Mouse (Mus musculus) MEL (cell line): ENCODE results near the gene Stt3b. TPM values are rescaled to one million over a fixed set of nuclear protein-coding genes. Genes with fewer than 3 reads are reported as not detected.

Source experiments
- DNase-seq: peaks from one replicate; pipeline ENCODE4 v3.0.0; 2011; ENCODE audit warnings: low read depth, low spot score
- H3K27ac ChIP-seq: 2 replicates; pipeline ENCODE4 v1.5.1; 2012; ENCODE audit warnings: low read depth, mild to moderate bottlenecking, control low read depth, low read length, moderate library complexity; ENCODE audit not compliant: control insufficient read depth
- H3K27me3 ChIP-seq, 2 experiments: fragments of 150-350 bp in 1 of 2; sonication (generic) in 1 of 2; 2 replicates each; pipeline ENCODE4 v1.6.1; 2012; ENCODE audit warnings: low read length in 2 of 2, mild to moderate bottlenecking in 2 of 2, improper control_type of control experiment in 1 of 2, moderate library complexity in 1 of 2; ENCODE audit not compliant: insufficient read depth in 2 of 2, control insufficient read depth in 1 of 2
- H3K36me3 ChIP-seq, 2 experiments: 2 replicates each; pipeline ENCODE4 v1.6.1; 2012 to 2014; ENCODE audit warnings: low read length in 2 of 2, improper control_type of control experiment in 1 of 2, inconsistent platforms in 1 of 2, mild to moderate bottlenecking in 1 of 2; ENCODE audit not compliant: insufficient read depth in 2 of 2, control insufficient read depth in 1 of 2
- H3K4me1 ChIP-seq, 2 experiments: fragments of 150-350 bp in 1 of 2; sonication (generic) in 1 of 2; 2 replicates each; pipeline ENCODE4 v1.6.1; 2012; ENCODE audit warnings: low read length in 2 of 2, improper control_type of control experiment in 1 of 2, mild to moderate bottlenecking in 1 of 2; ENCODE audit not compliant: insufficient read depth in 2 of 2, control insufficient read depth in 1 of 2
- H3K4me3 ChIP-seq, 2 experiments: fragments of 150-350 bp in 1 of 2; sonication (generic) in 1 of 2; 2 replicates each; pipeline ENCODE4 v1.5.1; 2012; ENCODE audit warnings: low read depth in 2 of 2, low read length in 2 of 2, mild to moderate bottlenecking in 2 of 2, moderate library complexity in 2 of 2, control low read depth in 1 of 2, improper control_type of control experiment in 1 of 2; ENCODE audit not compliant: control insufficient read depth in 1 of 2, insufficient read depth in 1 of 2
- H3K79me2 ChIP-seq: 2 replicates; pipeline ENCODE4 v1.6.1; 2012; ENCODE audit warnings: mild to moderate bottlenecking, low read length, moderate library complexity; ENCODE audit not compliant: control insufficient read depth, poor library complexity, insufficient read depth
- H3K9ac ChIP-seq: 2 replicates; pipeline ENCODE4 v1.6.1; 2012; ENCODE audit warnings: low read depth, mild to moderate bottlenecking, control low read depth, low read length, moderate library complexity; ENCODE audit not compliant: control insufficient read depth, poor library complexity, severe bottlenecking
- H3K9me3 ChIP-seq: fragments of 150-350 bp; sonication (generic); replicated peaks from 2 replicates; pipeline ENCODE4 v1.6.1; 2012; ENCODE audit warnings: mild to moderate bottlenecking, low read length, improper control_type of control experiment, moderate library complexity; ENCODE audit not compliant: insufficient read depth
- BHLHE40 ChIP-seq: IDR thresholded peaks from 2 replicates; pipeline ENCODE4 v1.6.1; 2012; ENCODE audit warnings: low read depth, mild to moderate bottlenecking, inconsistent platforms, low read length, improper control_type of control experiment, borderline replicate concordance
- CHD1 ChIP-seq: IDR thresholded peaks from 2 replicates; pipeline ENCODE4 v1.6.1; 2012; ENCODE audit warnings: low read depth, mild to moderate bottlenecking, inconsistent platforms, low read length, improper control_type of control experiment
- CTCF ChIP-seq, 3 experiments: IDR thresholded peaks in 2 of 3; conservative IDR thresholded peaks in 1 of 3; 2 replicates each; pipeline ENCODE4 v1.5.1; 2011 to 2012; ENCODE audit warnings: low read length in 3 of 3, low read depth in 2 of 3, mild to moderate bottlenecking in 2 of 3, improper control_type of control experiment in 1 of 3, inconsistent platforms in 1 of 3, mixed read lengths in 1 of 3, moderate library complexity in 1 of 3; ENCODE audit not compliant: control insufficient read depth in 1 of 3, insufficient read depth in 1 of 3, poor library complexity in 1 of 3, severe bottlenecking in 1 of 3
- GATA1 ChIP-seq: IDR thresholded peaks from 2 replicates; pipeline ENCODE4 v1.6.1; 2011; ENCODE audit warnings: low read depth, low read length, improper control_type of control experiment
- HCFC1 ChIP-seq: IDR thresholded peaks from 2 replicates; pipeline ENCODE4 v1.6.1; 2012; ENCODE audit warnings: low read depth, mild to moderate bottlenecking, inconsistent platforms, low read length, improper control_type of control experiment, moderate library complexity
- JUND ChIP-seq: IDR thresholded peaks from 2 replicates; pipeline ENCODE4 v1.6.1; 2011; ENCODE audit warnings: low read depth, mild to moderate bottlenecking, improper control_type of control experiment, low read length
- MAFK ChIP-seq: IDR thresholded peaks from 2 replicates; pipeline ENCODE4 v1.6.1; 2011; ENCODE audit warnings: low read depth, mild to moderate bottlenecking, low read length, improper control_type of control experiment, borderline replicate concordance
- MAZ ChIP-seq: IDR thresholded peaks from 2 replicates; pipeline ENCODE4 v1.6.1; 2012; ENCODE audit warnings: low read depth, mild to moderate bottlenecking, inconsistent platforms, low read length, improper control_type of control experiment
- MEF2A ChIP-seq: IDR thresholded peaks from 2 replicates; pipeline ENCODE4 v1.6.1; 2014; ENCODE audit warnings: low read depth, mild to moderate bottlenecking, inconsistent platforms, low read length, improper control_type of control experiment; ENCODE audit not compliant: poor library complexity, insufficient replicate concordance, severe bottlenecking; ENCODE audit errors: extremely low read depth
- MYB ChIP-seq: IDR thresholded peaks from 2 replicates; pipeline ENCODE4 v1.6.1; 2011; ENCODE audit warnings: mild to moderate bottlenecking, low read depth, low read length, improper control_type of control experiment
- NELFE ChIP-seq: IDR thresholded peaks from 2 replicates; pipeline ENCODE4 v1.6.1; 2011; ENCODE audit warnings: low read depth, low read length, improper control_type of control experiment
- NRF1 ChIP-seq: IDR thresholded peaks from 2 replicates; pipeline ENCODE4 v1.6.1; 2014; ENCODE audit warnings: low read depth, mild to moderate bottlenecking, inconsistent platforms, low read length, improper control_type of control experiment, moderate library complexity; ENCODE audit not compliant: poor library complexity, insufficient read depth, severe bottlenecking
- POLR2AphosphoS2 ChIP-seq: IDR thresholded peaks from 2 replicates; pipeline ENCODE4 v1.6.1; 2011; ENCODE audit warnings: low read length, improper control_type of control experiment
- POLR2AphosphoS5 ChIP-seq: IDR thresholded peaks from 2 replicates; pipeline ENCODE4 v1.6.1; 2012; ENCODE audit warnings: low read depth, borderline replicate concordance, mild to moderate bottlenecking, inconsistent platforms, low read length, moderate library complexity, mixed read lengths
- RAD21 ChIP-seq: IDR thresholded peaks from 2 replicates; pipeline ENCODE4 v1.6.1; 2011; ENCODE audit warnings: mild to moderate bottlenecking, low read depth, low read length, improper control_type of control experiment
- SIN3A ChIP-seq: IDR thresholded peaks from 2 replicates; pipeline ENCODE4 v1.6.1; 2012; ENCODE audit warnings: low read length, improper control_type of control experiment, inconsistent platforms
- TAL1 ChIP-seq: IDR thresholded peaks from 2 replicates; pipeline ENCODE4 v1.6.1; 2012; ENCODE audit warnings: mild to moderate bottlenecking, inconsistent platforms, low read length, moderate library complexity, mixed read lengths
- TBP ChIP-seq: IDR thresholded peaks from 2 replicates; pipeline ENCODE4 v1.8.0; 2011; ENCODE audit warnings: low read depth, low read length, improper control_type of control experiment
- TCF12 ChIP-seq: IDR thresholded peaks from 2 replicates; pipeline ENCODE4 v1.6.1; 2014; ENCODE audit warnings: low read depth, mild to moderate bottlenecking, inconsistent platforms, low read length, improper control_type of control experiment, moderate library complexity
- USF1 ChIP-seq: IDR thresholded peaks from 2 replicates; pipeline ENCODE4 v1.6.1; 2014; ENCODE audit warnings: low read depth, mild to moderate bottlenecking, inconsistent platforms, low read length, improper control_type of control experiment, moderate library complexity
- USF2 ChIP-seq, 2 experiments: IDR thresholded peaks; 2 replicates each; pipeline ENCODE4 v1.6.1; 2011 to 2012; ENCODE audit warnings: improper control_type of control experiment in 2 of 2, low read length in 2 of 2, borderline replicate concordance in 1 of 2, inconsistent platforms in 1 of 2, low read depth in 1 of 2, mild to moderate bottlenecking in 1 of 2; ENCODE audit not compliant: insufficient read depth in 1 of 2
- ZC3H11A ChIP-seq: IDR thresholded peaks from 2 replicates; pipeline ENCODE4 v1.6.1; 2012; ENCODE audit warnings: low read depth, mild to moderate bottlenecking, inconsistent platforms, low read length, improper control_type of control experiment
- ZKSCAN1 ChIP-seq: IDR thresholded peaks from 2 replicates; pipeline ENCODE4 v1.6.1; 2012; ENCODE audit warnings: low read depth, mild to moderate bottlenecking, inconsistent platforms, low read length, improper control_type of control experiment, moderate library complexity
- ZMIZ1 ChIP-seq: IDR thresholded peaks from 2 replicates; pipeline ENCODE4 v1.6.1; 2012; ENCODE audit warnings: low read depth, mild to moderate bottlenecking, inconsistent platforms, low read length, improper control_type of control experiment, moderate library complexity
- polyA plus RNA-seq, 2 experiments: library from polyadenylated mRNA; stranded (reverse) in 1 of 2; unstranded in 1 of 2; fragments of >175 nt in 1 of 2; fragments of >200 nt in 1 of 2; gene quantifications; 2 replicates each; pipeline versions ENCODE4 v1.2.1 to v1.2.4; 2012; ENCODE audit warnings: low replicate concordance in 2 of 2, low read depth in 1 of 2; ENCODE audit not compliant: insufficient read length in 2 of 2, insufficient read depth in 1 of 2, missing spikeins in 1 of 2
- total RNA-seq: library from RNA; depleted of rRNA; stranded (reverse); fragments of 300-350 nt; gene quantifications from 2 replicates; pipeline ENCODE4 v1.2.3, GENCODE M21; 2012

Stt3b gene
- total and polyA plus RNA-seq, 3 experiments: 81.9 to 263 (median 97.6) TPM

DNA sequence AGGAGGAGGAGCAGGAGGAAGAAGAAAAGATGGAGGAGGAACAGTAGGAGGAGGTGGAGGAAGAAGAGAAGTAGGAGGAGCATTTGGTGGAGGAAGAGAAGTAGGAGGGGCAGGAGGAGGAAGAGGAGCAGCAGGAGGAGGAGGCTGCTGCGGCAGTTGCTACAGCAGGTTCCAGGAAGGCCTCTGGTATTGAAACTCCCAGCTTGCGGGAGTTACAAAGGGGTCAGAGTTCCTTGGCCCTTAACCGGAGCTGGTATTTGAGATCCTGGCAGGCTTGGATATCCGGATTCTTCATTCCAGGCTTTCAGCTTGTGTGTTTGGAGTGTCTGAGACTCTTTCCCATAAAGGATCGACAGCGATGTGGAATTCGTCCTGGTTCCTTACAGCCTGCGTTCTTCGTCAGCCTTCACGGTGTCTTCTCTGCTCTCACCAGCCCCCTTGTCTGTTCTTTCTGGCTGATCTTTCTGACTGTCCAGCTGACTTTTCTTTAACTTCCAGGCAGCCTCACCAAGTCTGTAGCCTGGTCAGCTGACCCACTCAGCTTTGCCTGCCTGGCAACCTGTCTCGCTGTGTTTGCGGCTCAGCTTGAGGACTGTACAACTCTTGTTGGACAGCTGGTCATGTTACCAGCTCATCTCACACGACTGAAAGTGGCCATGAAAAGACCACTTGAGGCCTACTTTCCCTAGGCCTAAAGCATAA is 15.8 kb upstream of the Stt3b start:
- no peak overlapping the region for H3K4me3 ChIP-seq
- H3K79me2 ChIP-seq: no peaks in the 10 kb centered on the region
- TF ChIP-seq TAL1 (no peak), CTCF (IDR thresholded peaks at IDR 0.05 in 2 of 3, conservative IDR thresholded peaks at IDR 0.05 in 1 of 3; ENCODE audit: control insufficient read depth in 1 of 3, insufficient read depth in 1 of 3, low read depth in 2 of 3, low read length in 3 of 3, poor library complexity in 1 of 3, severe bottlenecking in 1 of 3) (no peak), TCF12 (no peak), MEF2A (no peak), MYB (no peak), CHD1 (no peak), ZMIZ1 (no peak), TBP (no peak), ZC3H11A (no peak), NELFE (no peak), MAZ (no peak), ZKSCAN1 (no peak), MAFK (no peak), JUND (no peak), GATA1 (no peak)
- H3K27ac ChIP-seq: no peak overlapping the region
- no peaks in the 10 kb centered on the region for H3K9me3 ChIP-seq
- H3K4me1 ChIP-seq: no peaks in the 10 kb centered on the region
- no peaks in the 10 kb centered on the region for H3K27me3 ChIP-seq
- H3K36me3 ChIP-seq: no peaks in the 10 kb centered on the region
- H3K9ac ChIP-seq: no peak overlapping the region
- no peak for DNase-seq

DNA sequence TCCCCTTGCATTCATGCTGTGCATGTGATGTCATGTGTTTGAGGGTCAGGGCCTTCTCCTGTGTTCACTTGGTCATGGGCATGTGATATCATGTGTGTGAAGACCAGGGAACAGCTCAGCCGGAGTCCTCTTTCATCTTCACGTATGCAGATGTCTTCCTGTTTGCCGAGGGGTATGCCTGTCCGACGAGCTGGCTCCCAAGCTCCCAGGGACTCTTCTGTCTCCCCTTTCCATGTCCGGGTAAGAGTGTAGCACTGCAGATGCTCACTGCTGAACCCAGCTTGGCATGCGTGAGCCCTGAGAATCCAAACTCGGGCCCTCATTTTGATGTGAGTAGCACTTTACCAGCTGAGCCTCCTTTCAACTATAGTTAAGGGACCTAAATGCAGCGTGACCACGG is 13.4 kb upstream of the Stt3b start:
- Histone ChIP-seq H3K9me3 (no peaks in the 10 kb centered on the region), H3K4me3 (no peak overlapping the region), H3K27ac (no peak overlapping the region), H3K4me1 (no peaks in the 10 kb centered on the region), H3K36me3 (no peaks in the 10 kb centered on the region), H3K79me2 (no peaks in the 10 kb centered on the region), H3K9ac (no peak overlapping the region), H3K27me3 (no peaks in the 10 kb centered on the region)
- no peak for TF ChIP-seq SIN3A
- TF ChIP-seq JUND: no peak
- TF ChIP-seq GATA1: no peak
- no peak for TF ChIP-seq HCFC1
- no peak for TF ChIP-seq NRF1
- TF ChIP-seq TAL1: no peak
- TF ChIP-seq USF2 (IDR thresholded peaks at IDR 0.05; ENCODE audit: borderline replicate concordance in 1 of 2, insufficient read depth in 1 of 2, low read depth in 1 of 2, low read length in 2 of 2): no peak
- no peak for TF ChIP-seq RAD21
- no peak for TF ChIP-seq USF1
- no peak for TF ChIP-seq BHLHE40
- no peak for TF ChIP-seq POLR2AphosphoS2
- no peak for TF ChIP-seq POLR2AphosphoS5
- TF ChIP-seq MAFK: no peak
- TF ChIP-seq NELFE: no peak
- TF ChIP-seq, all 39 proteins: peak for 0
- no peak for DNase-seq
